Mouse (Mus musculus) neural tube, embryonic 10.5 days (tissue): Measurements from ENCODE around the gene Slf2.

Experiments
- DNase-seq: peaks from one replicate; pipeline ENCODE4 v3.0.0-alpha.2; 2017; ENCODE audit warnings: low spot score; ENCODE audit errors: extremely low spot score

The Slf2 gene

GRCm38 (mm10) chr19:44907851-44908690 lies 22.9 kb upstream of the Slf2 start:
- no peak for DNase-seq

- no peak for DNase-seq
Observed at GRCm38 (mm10) chr19:44908836-44909460, 22.0 kb upstream of the Slf2 start.

- DNase-seq = no peak
Observed at GRCm38 (mm10) chr19:44914481-44915249, 16.3 kb upstream of the Slf2 start.

- no peak for DNase-seq
Observed at GRCm38 (mm10) chr19:44918171-44918570, 12.8 kb upstream of the Slf2 start.

GRCm38 (mm10) chr19:44921466-44922139 lies 9.3 kb upstream of the Slf2 start:
- DNase-seq = no peak

GRCm38 (mm10) chr19:44922521-44922920 lies 8.4 kb upstream of the Slf2 start:
- DNase-seq = no peak

GRCm38 (mm10) chr19:44924699-44925098 lies 6.3 kb upstream of the Slf2 start:
- no peak for DNase-seq

GRCm38 (mm10) chr19:44926781-44927180 lies 4.2 kb upstream of the Slf2 start:
- DNase-seq = no peak

- DNase-seq = no peak
Observed at GRCm38 (mm10) chr19:44927250-44927649, 3.7 kb upstream of the Slf2 start.

- DNase-seq = no peak
Observed at GRCm38 (mm10) chr19:44928185-44928584, 2.8 kb upstream of the Slf2 start.

- DNase-seq = no peak
Observed at GRCm38 (mm10) chr19:44929251-44929650, 1.7 kb upstream of the Slf2 start.

GRCm38 (mm10) chr19:44929663-44930062 lies 1.3 kb upstream of the Slf2 start:
- no peak for DNase-seq

GRCm38 (mm10) chr19:44930122-44930521 lies 829 bp upstream of the Slf2 start:
- DNase-seq = no peak

GRCm38 (mm10) chr19:44931454-44931759 lies 456 bp downstream of the Slf2 start:
- peak; percentile 86 for DNase-seq

GRCm38 (mm10) chr19:44932051-44932450 lies 1.1 kb downstream of the Slf2 start:
- DNase-seq = no peak

- DNase-seq = no peak
Observed at GRCm38 (mm10) chr19:44933136-44933535, 2.2 kb downstream of the Slf2 start.

GRCm38 (mm10) chr19:44959633-44960032 lies 28.7 kb downstream of the Slf2 start:
- DNase-seq = no peak

- DNase-seq = no peak
Observed at GRCm38 (mm10) chr19:44965978-44966377, 35.0 kb downstream of the Slf2 start.

GRCm38 (mm10) chr19:44968329-44968728 lies 37.4 kb downstream of the Slf2 start:
- DNase-seq = no peak

- no peak for DNase-seq
Observed at GRCm38 (mm10) chr19:44976636-44977035, 45.7 kb downstream of the Slf2 start.

GRCm38 (mm10) chr19:44977148-44977547 lies 46.2 kb downstream of the Slf2 start:
- DNase-seq = no peak

GRCm38 (mm10) chr19:44980787-44981186 lies 49.8 kb downstream of the Slf2 start:
- no peak for DNase-seq
